Mouse (Mus musculus) gonadal fat pad, adult 2 months (tissue): ENCODE results near the gene Selenom. TPM values are rescaled to one million over a fixed set of nuclear protein-coding genes. Genes with fewer than 3 reads are reported as not detected.

Source experiments
- DNase-seq: peaks from one replicate; pipeline ENCODE4 v3.0.0-alpha.2; 2012; ENCODE audit warnings: low read depth
- polyA plus RNA-seq: library from polyadenylated mRNA; depleted of rRNA; stranded (reverse); fragments of >200 nt; gene quantifications from 2 replicates; pipeline ENCODE4 v1.2.3, GENCODE M21; 2012

Selenom gene
- polyA plus RNA-seq, 1 experiment: 93.3 TPM

- DNase-seq: no peak
These were observed 1.2 kb upstream of the Selenom start for GRCm38 (mm10) chr11:3513291-3513690.

GRCm38 (mm10) chr11:3515216-3515615 is 732 bp downstream of the Selenom start:
- no peak for DNase-seq

GRCm38 (mm10) chr11:3515637-3516036 is 1.2 kb downstream of the Selenom start:
- no peak for DNase-seq

GRCm38 (mm10) chr11:3516121-3516520 is 1.6 kb downstream of the Selenom start:
- no peak for DNase-seq

- DNase-seq: no peak
These were observed 2.7 kb downstream of the Selenom start for GRCm38 (mm10) chr11:3516859-3517845.

GRCm38 (mm10) chr11:3517846-3518732 is 3.6 kb downstream of the Selenom start:
- DNase-seq: no peak

GRCm38 (mm10) chr11:3519051-3519726 is 4.7 kb downstream of the Selenom start:
- DNase-seq: no peak

- no peak for DNase-seq
These were observed 5.4 kb downstream of the Selenom start for GRCm38 (mm10) chr11:3519756-3520398.

- no peak for DNase-seq
These were observed 6.4 kb downstream of the Selenom start for GRCm38 (mm10) chr11:3520919-3521318.

GRCm38 (mm10) chr11:3521339-3522224 is 7.1 kb downstream of the Selenom start:
- no peak for DNase-seq

- no peak for DNase-seq
These were observed 8.0 kb downstream of the Selenom start for GRCm38 (mm10) chr11:3522285-3523000.

GRCm38 (mm10) chr11:3523840-3524582 is 9.5 kb downstream of the Selenom start:
- DNase-seq: no peak

GRCm38 (mm10) chr11:3525560-3525959 is 11.1 kb downstream of the Selenom start:
- no peak for DNase-seq

- DNase-seq: no peak
These were observed 11.7 kb downstream of the Selenom start for GRCm38 (mm10) chr11:3526207-3526606.

GRCm38 (mm10) chr11:3526979-3527738 is 12.7 kb downstream of the Selenom start:
- DNase-seq: no peak

GRCm38 (mm10) chr11:3527766-3528165 is 13.3 kb downstream of the Selenom start:
- no peak for DNase-seq

GRCm38 (mm10) chr11:3528208-3528607 is 13.7 kb downstream of the Selenom start:
- no peak for DNase-seq
